Mouse (Mus musculus): ENCODE measurements around the gene 5330417C22Rik.

DNA sequence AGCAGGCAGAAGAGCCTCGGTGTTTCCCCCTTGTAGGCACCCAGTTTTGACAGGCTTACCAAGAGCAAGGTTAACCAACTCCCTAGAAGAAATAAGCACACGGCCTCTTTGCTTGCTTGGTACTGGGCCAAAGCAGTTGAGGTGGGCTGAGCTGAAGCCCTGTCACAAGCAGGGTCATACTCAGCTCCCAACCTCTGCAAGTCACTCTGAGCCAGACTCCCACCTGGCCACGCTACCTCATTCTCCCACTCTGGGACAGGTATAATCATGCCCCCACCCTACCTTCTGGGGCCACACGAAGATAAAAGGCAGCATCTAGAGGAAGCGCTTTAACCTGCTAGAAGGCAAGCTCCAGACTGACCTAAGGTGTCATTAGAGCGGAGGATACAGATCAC, 110.7 kb downstream of the 5330417C22Rik start:
- TF ChIP-seq CTCF (IDR thresholded peaks at IDR 0.05; ENCODE audit: borderline replicate concordance, control insufficient read depth, extremely low read depth, insufficient read depth, low read length, poor library complexity) (no peak), POLR2A (IDR thresholded peaks at IDR 0.05; ENCODE audit: control insufficient read depth, extremely low read depth, insufficient read depth, low read length, poor library complexity) (no peak)
